ENCODE assay signal across 24 mouse cellular contexts in the genomic region with DNA sequence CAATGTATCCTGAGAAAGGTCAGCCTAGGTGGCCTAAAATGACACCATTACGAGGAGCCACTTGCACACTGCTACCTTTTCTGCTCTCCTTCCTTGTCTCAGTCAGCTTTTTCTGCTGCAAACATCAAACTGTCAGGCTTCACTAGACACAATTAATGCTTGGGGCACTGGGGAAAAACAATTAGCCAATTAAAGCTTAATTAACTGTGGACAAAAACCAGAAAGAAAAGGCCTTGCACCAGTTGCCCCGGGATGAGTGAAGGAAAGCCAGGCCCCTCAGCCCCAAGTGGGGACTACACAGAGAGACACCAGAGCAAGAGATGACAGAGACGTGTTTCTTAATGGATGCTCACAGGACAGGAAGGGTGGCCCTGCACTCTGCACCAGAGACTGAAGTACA. TPM values are rescaled to one million over a fixed set of nuclear protein-coding genes. Genes with fewer than 3 reads are reported as not detected.
DNase-seq lines count a peak whose midpoint lies in the region; ATAC-seq and TF ChIP-seq lines count a peak whose summit lies in the region.
"Had no signal": no experiment of that assay in that cellular context is flagged by ENCODE, and none has a peak within 500 bp of the region (broad histone marks: within the 10 kb centered on the region; RNA-seq: fewer than 3 reads in every experiment).

No protein-coding gene starts in this region.

- H3K4me3 ChIP-seq in forebrain, embryonic 14.5 days (ENCODE audit: low read depth, low read length), result no peak overlapping the region
- H3K4me3 ChIP-seq in forebrain, postnatal 0 days (ENCODE audit: low read depth, low read length), result no peak overlapping the region
- no peak overlapping the region for H3K4me3 ChIP-seq in midbrain, embryonic 13.5 days (replicated peaks)
- H3K4me3 ChIP-seq in midbrain, embryonic 10.5 days, result no peak overlapping the region
- H3K4me3 ChIP-seq in hindbrain, embryonic 13.5 days, result no peak overlapping the region
- H3K4me3 ChIP-seq: embryonic facial prominence, embryonic 15.5 days; gastrocnemius, adult 2 months; layer of hippocampus, adult 2 months; limb, embryonic 10.5 days had no signal

- no peak overlapping the region for H3K4me2 ChIP-seq in forebrain, embryonic 14.5 days (ENCODE audit: low read length)
- no peak overlapping the region for H3K4me2 ChIP-seq in forebrain, postnatal 0 days (ENCODE audit: low read depth)
- no peak overlapping the region for H3K4me2 ChIP-seq in midbrain, embryonic 13.5 days (replicated peaks)
- H3K4me2 ChIP-seq in hindbrain, embryonic 13.5 days, result no peak overlapping the region
- H3K4me2 ChIP-seq: embryonic facial prominence, embryonic 15.5 days had no signal

- H3K9ac ChIP-seq in forebrain, embryonic 14.5 days (ENCODE audit: low read length), result no peak overlapping the region
- no peak overlapping the region for H3K9ac ChIP-seq in forebrain, postnatal 0 days
- H3K9ac ChIP-seq in midbrain, embryonic 13.5 days (replicated peaks), result no peak overlapping the region
- 0 out of 2 replicates have a peak overlapping the region, but pooled peaks have one; percentile 43 for H3K9ac ChIP-seq in hindbrain, embryonic 13.5 days
- H3K9ac ChIP-seq: embryonic facial prominence, embryonic 15.5 days; liver, postnatal 0 days had no signal

- 7% methylated on average over 3 of the region's 3 CpGs for WGBS in forebrain, embryonic 14.5 days
- WGBS in forebrain, postnatal 0 days, result 13% methylated on average over 3 of the region's 3 CpGs
- 20% methylated on average over 3 of the region's 3 CpGs for WGBS in midbrain, embryonic 13.5 days
- WGBS in midbrain, embryonic 10.5 days, result 30% methylated on average over 3 of the region's 3 CpGs
- 18% methylated on average over 3 of the region's 3 CpGs for WGBS in hindbrain, embryonic 13.5 days

- no peaks in the 10 kb centered on the region for H3K9me3 ChIP-seq in forebrain, embryonic 14.5 days (replicated peaks; ENCODE audit: control insufficient read depth, low read length)
- H3K9me3 ChIP-seq in forebrain, postnatal 0 days (ENCODE audit: low read length), result no peaks in the 10 kb centered on the region
- H3K9me3 ChIP-seq in midbrain, embryonic 13.5 days, result no peaks in the 10 kb centered on the region
- no peaks in the 10 kb centered on the region for H3K9me3 ChIP-seq in midbrain, embryonic 10.5 days (replicated peaks)
- H3K9me3 ChIP-seq in hindbrain, embryonic 13.5 days, result no peaks in the 10 kb centered on the region
- H3K9me3 ChIP-seq: embryonic facial prominence, embryonic 15.5 days; limb, embryonic 10.5 days had no signal

- peaks cover 35% of the 10 kb centered on the region for H3K4me1 ChIP-seq in forebrain, embryonic 14.5 days (ENCODE audit: control insufficient read depth, insufficient read depth, low read length)
- peaks cover 11% of the 10 kb centered on the region for H3K4me1 ChIP-seq in forebrain, postnatal 0 days (ENCODE audit: insufficient read depth)
- peaks cover 68% of the 10 kb centered on the region for H3K4me1 ChIP-seq in midbrain, embryonic 13.5 days (replicated peaks)
- peaks cover 76% of the 10 kb centered on the region for H3K4me1 ChIP-seq in midbrain, embryonic 10.5 days
- H3K4me1 ChIP-seq in hindbrain, embryonic 13.5 days (replicated peaks), result peaks cover 76% of the 10 kb centered on the region

- peak; percentile 40 for DNase-seq in forebrain, embryonic 14.5 days (ENCODE audit: low spot score)
- no peak for DNase-seq in forebrain, postnatal 0 days
- no peak for DNase-seq in midbrain, embryonic 10.5 days (ENCODE audit: low spot score)
- DNase-seq in retina, embryonic 14.5 days (ENCODE audit: low spot score), result peak; percentile 65
- no peak for DNase-seq in cerebellum, postnatal 25 days
- no peak for DNase-seq in ovary, postnatal 36 days (ENCODE audit: low spot score)
- DNase-seq: adrenal gland, postnatal 25 days; cerebellum, adult 9-10 months; gastrocnemius, adult 2 months; heart, postnatal 36 days; kidney, adult 9 months; kidney, postnatal 25 days; liver; liver, postnatal 0 days; lung, postnatal 14 days; midbrain, embryonic 14.5 days; right cerebral cortex, adult 18-20 months; right cerebral cortex, postnatal 4 days; thymus, postnatal 14 days had no signal

- no peak for TF ChIP-seq CTCF in forebrain, postnatal 0 days (IDR thresholded peaks at IDR 0.05; ENCODE audit: low read depth)

- no peaks in the 10 kb centered on the region for H3K27me3 ChIP-seq in forebrain, embryonic 14.5 days (replicated peaks; ENCODE audit: control insufficient read depth, insufficient read depth, low read length)
- H3K27me3 ChIP-seq in forebrain, postnatal 0 days (ENCODE audit: insufficient read depth, low read length), result no peaks in the 10 kb centered on the region
- no peaks in the 10 kb centered on the region for H3K27me3 ChIP-seq in midbrain, embryonic 13.5 days
- H3K27me3 ChIP-seq in midbrain, embryonic 10.5 days (ENCODE audit: low read depth, poor library complexity, severe bottlenecking), result no peaks in the 10 kb centered on the region
- H3K27me3 ChIP-seq in hindbrain, embryonic 13.5 days, result no peaks in the 10 kb centered on the region
- H3K27me3 ChIP-seq: embryonic facial prominence, embryonic 15.5 days had no signal

- no peak overlapping the region for H3K27ac ChIP-seq in forebrain, embryonic 14.5 days (ENCODE audit: low read depth, low read length)
- H3K27ac ChIP-seq in forebrain, postnatal 0 days (ENCODE audit: low read depth, low read length), result no peak overlapping the region
- peak overlapping the region; percentile 40; the same call in 1 of the 2 replicates for H3K27ac ChIP-seq in midbrain, embryonic 13.5 days
- H3K27ac ChIP-seq in midbrain, embryonic 10.5 days (replicated peaks), result no peak overlapping the region
- peak overlapping the region; percentile 83 for H3K27ac ChIP-seq in hindbrain, embryonic 13.5 days
- H3K27ac ChIP-seq: embryonic facial prominence, embryonic 15.5 days; gastrocnemius, adult 2 months; layer of hippocampus, adult 2 months; limb, embryonic 10.5 days had no signal

- H3K36me3 ChIP-seq in forebrain, embryonic 14.5 days (ENCODE audit: control insufficient read depth, insufficient read depth, low read length), result no peaks in the 10 kb centered on the region
- H3K36me3 ChIP-seq in forebrain, postnatal 0 days (ENCODE audit: insufficient read depth), result no peaks in the 10 kb centered on the region
- peaks cover 2% of the 10 kb centered on the region; the same call in 1 of the 2 replicates for H3K36me3 ChIP-seq in midbrain, embryonic 13.5 days
- H3K36me3 ChIP-seq in midbrain, embryonic 10.5 days, result peaks cover under 1% of the 10 kb centered on the region; the same call in 1 of the 2 replicates
- no peaks in the 10 kb centered on the region for H3K36me3 ChIP-seq in hindbrain, embryonic 13.5 days
- H3K36me3 ChIP-seq: embryonic facial prominence, embryonic 15.5 days had no signal

- ATAC-seq in forebrain, embryonic 14.5 days, result 0 out of 2 replicates have a peak, but pooled peaks have one; percentile 7
- no peak for ATAC-seq in forebrain, postnatal 0 days
- no peak; the same call in 1 of the 2 replicates for ATAC-seq in midbrain, embryonic 13.5 days
- ATAC-seq in hindbrain, embryonic 13.5 days (ENCODE audit: low FRiP score), result peak; percentile 19; the same call in 1 of the 2 replicates
- ATAC-seq: liver, postnatal 0 days had no signal

RNA-seq across cellular contexts. Expression of gene Vav2, which starts 51.7 kb away (rescaled TPM):
- 7.4 and 8.9 TPM in 2 replicates for polyA plus RNA-seq in forebrain, embryonic 14.5 days (2014; fragmentation: Nextera tagmentation; extraction: Ambion mirVana)
- total RNA-seq in forebrain, postnatal 0 days (2014; rRNA removed), result 39.3 and 39.6 TPM in 2 replicates
- 4.9 and 7.1 TPM in 2 replicates for polyA plus RNA-seq in forebrain, postnatal 0 days (2015; fragmentation: Nextera tagmentation; extraction: Ambion mirVana)
- 12.7 and 15.4 TPM in 2 replicates for polyA plus RNA-seq in midbrain, embryonic 13.5 days (2015; fragmentation: Nextera tagmentation; extraction: Ambion mirVana)
- 11.4 and 13.3 TPM in 2 replicates for polyA plus RNA-seq in midbrain, embryonic 10.5 days (2016; fragmentation: Nextera tagmentation; extraction: Ambion mirVana)
- polyA plus RNA-seq in hindbrain, embryonic 13.5 days (2015; fragmentation: Nextera tagmentation; extraction: Ambion mirVana), result 13.4 and 15.1 TPM in 2 replicates

Comparison
In these comparisons a context has a peak if more than half of its experiments do, and no peak if none do; other contexts are left out.
1. ATAC-seq: peak in forebrain, embryonic 14.5 days (single experiment) and hindbrain, embryonic 13.5 days (single experiment); none in forebrain, postnatal 0 days (single experiment) and midbrain, embryonic 13.5 days (single experiment).
2. DNase-seq: peak in forebrain, embryonic 14.5 days (single experiment) and retina, embryonic 14.5 days (single experiment); none in forebrain, postnatal 0 days (single experiment), midbrain, embryonic 10.5 days (single experiment), cerebellum, postnatal 25 days (0 of 2) and ovary, postnatal 36 days (single experiment).
3. H3K27ac ChIP-seq: peak in midbrain, embryonic 13.5 days (single experiment) and hindbrain, embryonic 13.5 days (single experiment); none in forebrain, embryonic 14.5 days (single experiment), forebrain, postnatal 0 days (single experiment) and midbrain, embryonic 10.5 days (single experiment).